Mouse (Mus musculus) heart, postnatal 14 days (tissue): ENCODE data around the gene Fcho1. TPM values are rescaled to one million over a fixed set of nuclear protein-coding genes. Genes with fewer than 3 reads are reported as not detected.
"Not testable (repeated sequence)": the region's sequence is repeated elsewhere in the genome, so short reads cannot be mapped to it uniquely, and the experiment has no call there.

ENCODE experiments used
- DNase-seq, 2 experiments: peaks; one replicate each; pipeline ENCODE4 v3.0.0; 2021 to 2022
- intact Hi-C: fragments of 180-260 bp; cut with DNase I; formaldehyde crosslinking; loops from one replicate; pipeline ENCODE4 v1.15.1; 2025
- long read RNA-seq, 2 experiments: library from polyadenylated mRNA; stranded (forward); transcript quantifications; one replicate each; pipeline ENCODE4 v2.0.0; 2021
- total RNA-seq, 2 experiments: library from RNA; stranded (reverse); gene quantifications; 2 replicates each; pipeline ENCODE4 v1.2.3; 2021

Fcho1 gene
- 1 to 10 TPM; 1.4 to 5.7 TPM for total RNA-seq
- long read RNA-seq, experiment 1, partial matches to known transcripts: 0 of 4 reads
- long read RNA-seq, experiment 1, other reads (novel, unspliced or antisense): 0 of 4 reads
- long read RNA-seq, experiment 2, partial matches to known transcripts: 1 of 1 reads
- long read RNA-seq, experiment 2, other reads (novel, unspliced or antisense): 0 of 1 reads

- intact Hi-C loops: no loop called here
- DNase-seq: peak; percentile 61 to 73
Measured at GRCm38 (mm10) chr8:71725122-71725924, at the start of gene Fcho1. Gene Fcho1 (minus strand): TSS chr8:71725716.

- intact Hi-C loops: no loop called here
- DNase-seq: no peak
Measured at GRCm38 (mm10) chr8:71771336-71771735, 45.8 kb upstream of the Fcho1 start.

GRCm38 (mm10) chr8:71758816-71759215 is 33.3 kb upstream of the Fcho1 start:
- intact Hi-C loops: no loop called here
- no peak for DNase-seq

GRCm38 (mm10) chr8:71752881-71753552 is 27.5 kb upstream of the Fcho1 start:
- DNase-seq, intact Hi-C loops: not testable (repeated sequence)

GRCm38 (mm10) chr8:71752263-71752662 is 26.7 kb upstream of the Fcho1 start:
- DNase-seq, intact Hi-C loops: not testable (repeated sequence)

GRCm38 (mm10) chr8:71751337-71751886 is 25.9 kb upstream of the Fcho1 start:
- peak; percentile 39 to 57 for DNase-seq
- intact Hi-C loops: not testable (repeated sequence)

GRCm38 (mm10) chr8:71749321-71750075 is 24.0 kb upstream of the Fcho1 start:
- intact Hi-C loops: not testable (repeated sequence)

GRCm38 (mm10) chr8:71747082-71747481 is 21.6 kb upstream of the Fcho1 start:
- intact Hi-C loops, DNase-seq: not testable (repeated sequence)

More at GRCm38 (mm10) chr8:71749321-71750075, 24.0 kb upstream of the Fcho1 start:
- not testable (repeated sequence) for DNase-seq

GRCm38 (mm10) chr8:71745322-71745721 is 19.8 kb upstream of the Fcho1 start:
- intact Hi-C loops: no loop called here
- DNase-seq: no peak

- intact Hi-C loops: loop anchor here (5.0 kb wide), 1 partner anchor 475 kb away; no protein-coding TSS in a partner anchor
Measured at GRCm38 (mm10) chr8:71742783-71743182, 17.3 kb upstream of the Fcho1 start.

GRCm38 (mm10) chr8:71741687-71742114 is 16.2 kb upstream of the Fcho1 start:
- intact Hi-C loops: loop anchor here (5.0 kb wide), 1 partner anchor 474 kb away; no protein-coding TSS in a partner anchor

More at GRCm38 (mm10) chr8:71742783-71743182, 17.3 kb upstream of the Fcho1 start:
- DNase-seq: no peak

GRCm38 (mm10) chr8:71741226-71741625 is 15.7 kb upstream of the Fcho1 start:
- intact Hi-C loops: loop anchor here (5.0 kb wide), 1 partner anchor 474 kb away; no protein-coding TSS in a partner anchor
- DNase-seq: no peak

More at GRCm38 (mm10) chr8:71741687-71742114, 16.2 kb upstream of the Fcho1 start:
- DNase-seq: no peak

GRCm38 (mm10) chr8:71738316-71738715 is 12.8 kb upstream of the Fcho1 start:
- intact Hi-C loops: loop anchor here (5.0 kb wide), 1 partner anchor 456 kb away; no protein-coding TSS in a partner anchor
- DNase-seq: not testable (repeated sequence)

GRCm38 (mm10) chr8:71731652-71732230 is 6.2 kb upstream of the Fcho1 start:
- peak; percentile 57 to 67 for DNase-seq
- intact Hi-C loops: loop anchor here (2.0 kb wide), 1 partner anchor 23 kb away; no protein-coding TSS in a partner anchor

GRCm38 (mm10) chr8:71728826-71729620 is 3.5 kb upstream of the Fcho1 start:
- no peak for DNase-seq
- intact Hi-C loops: no loop called here

GRCm38 (mm10) chr8:71728240-71728785 is 2.8 kb upstream of the Fcho1 start:
- intact Hi-C loops: no loop called here
- no peak for DNase-seq

GRCm38 (mm10) chr8:71724389-71724788 is 1.1 kb downstream of the Fcho1 start:
- no peak for DNase-seq
- intact Hi-C loops: no loop called here

- DNase-seq: no peak
- intact Hi-C loops: no loop called here
Measured at GRCm38 (mm10) chr8:71723047-71723551, 2.4 kb downstream of the Fcho1 start.
